Mouse (Mus musculus) cerebellum, adult (tissue): ENCODE data around the gene Cd28.

ENCODE experiments used
- ATAC-seq: cut with Nextera tagmentation; 2 replicates; pipeline ENCODE4 v1.9.2; 2017; ENCODE audit warnings: mild to moderate bottlenecking, moderate library complexity, mixed read lengths; ENCODE audit not compliant: insufficient number of reproducible peaks, low FRiP score, low TSS enrichment

Gene Cd28

DNA sequence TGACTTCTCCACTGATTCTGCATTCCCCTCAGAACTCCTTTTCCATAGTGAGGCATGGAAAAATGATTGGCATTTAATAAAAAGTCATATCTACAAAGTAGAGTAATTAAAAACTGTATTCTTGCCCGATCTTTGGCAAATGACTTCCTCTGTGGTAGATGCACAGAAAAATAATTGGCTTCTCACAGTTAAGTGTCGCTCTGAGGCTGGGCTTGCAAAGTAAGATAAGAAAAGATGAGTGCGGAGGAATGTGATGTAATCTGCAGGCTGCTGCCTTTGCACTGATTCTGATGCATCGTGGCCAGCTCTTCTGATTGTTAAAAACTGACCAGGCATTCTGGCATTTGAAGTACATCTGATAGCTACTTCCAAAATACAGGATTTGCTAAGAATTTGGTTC lies 32.3 kb downstream of the Cd28 start:
- no peak for ATAC-seq

DNA sequence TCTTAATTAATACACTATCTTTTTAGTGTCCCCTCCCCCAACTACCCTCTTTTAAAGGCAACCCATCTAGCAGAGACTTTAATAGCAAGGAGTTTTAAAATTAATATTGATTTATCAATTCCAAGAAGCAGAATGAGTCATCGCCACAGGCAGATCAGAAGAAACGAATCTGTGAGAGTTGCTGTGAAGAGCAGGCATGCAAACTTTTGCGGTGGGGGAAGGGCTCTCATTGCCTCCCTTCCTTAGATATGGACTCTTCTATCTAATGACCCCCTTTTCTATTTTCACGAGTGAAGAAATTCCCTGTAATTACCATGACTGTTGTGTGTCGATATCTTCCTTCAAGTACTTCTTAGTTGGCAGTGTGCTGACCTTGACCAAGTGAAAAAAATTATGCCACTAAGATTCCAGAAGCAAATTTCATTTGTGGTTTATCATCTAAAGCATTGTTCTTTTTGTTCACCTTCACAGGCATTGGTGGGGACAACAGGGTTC lies 32.8 kb downstream of the Cd28 start:
- no peak for ATAC-seq

GRCm38 (mm10) chr1:60750201-60750765 lies 33.7 kb downstream of the Cd28 start:
- no peak for ATAC-seq

DNA sequence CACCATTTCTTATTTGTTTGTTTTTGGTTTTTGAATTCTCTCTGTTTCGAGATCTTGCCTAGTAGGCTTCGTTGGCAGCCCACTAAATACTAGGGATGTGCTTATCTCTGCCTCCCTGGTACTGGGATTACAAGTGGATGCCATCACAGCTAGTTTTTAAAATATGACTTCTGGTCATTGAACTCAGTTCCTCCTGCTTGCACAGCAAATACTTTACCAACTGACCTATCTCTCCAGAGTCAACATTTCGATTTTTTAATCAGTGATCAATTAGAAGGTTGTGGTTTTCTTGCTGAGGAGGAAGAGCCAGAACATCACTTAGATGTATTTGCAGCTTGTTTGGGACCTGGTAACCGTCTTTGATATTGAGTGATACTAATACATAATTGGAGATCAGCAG lies 34.4 kb downstream of the Cd28 start:
- ATAC-seq: no peak

DNA sequence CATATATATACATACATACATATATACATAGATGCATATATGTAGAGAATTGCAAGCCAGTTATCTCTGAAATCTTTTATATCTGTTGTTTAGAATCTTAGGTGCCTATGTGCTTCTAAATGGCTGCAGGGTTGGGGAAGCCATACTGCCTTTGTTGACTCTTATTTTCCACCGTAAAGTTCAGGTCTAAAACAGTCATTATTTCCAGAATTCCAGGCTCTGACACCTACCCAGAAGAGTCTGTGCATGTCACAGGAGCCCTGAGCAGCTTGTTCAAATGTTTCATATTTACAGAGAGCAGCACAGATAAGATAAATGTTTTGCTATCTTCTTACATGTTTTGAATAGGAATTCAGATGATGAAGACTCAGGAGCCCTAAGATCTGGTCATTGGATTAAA lies 36.4 kb downstream of the Cd28 start:
- ATAC-seq: no peak

GRCm38 (mm10) chr1:60753981-60754380 lies 37.4 kb downstream of the Cd28 start:
- no peak for ATAC-seq

DNA sequence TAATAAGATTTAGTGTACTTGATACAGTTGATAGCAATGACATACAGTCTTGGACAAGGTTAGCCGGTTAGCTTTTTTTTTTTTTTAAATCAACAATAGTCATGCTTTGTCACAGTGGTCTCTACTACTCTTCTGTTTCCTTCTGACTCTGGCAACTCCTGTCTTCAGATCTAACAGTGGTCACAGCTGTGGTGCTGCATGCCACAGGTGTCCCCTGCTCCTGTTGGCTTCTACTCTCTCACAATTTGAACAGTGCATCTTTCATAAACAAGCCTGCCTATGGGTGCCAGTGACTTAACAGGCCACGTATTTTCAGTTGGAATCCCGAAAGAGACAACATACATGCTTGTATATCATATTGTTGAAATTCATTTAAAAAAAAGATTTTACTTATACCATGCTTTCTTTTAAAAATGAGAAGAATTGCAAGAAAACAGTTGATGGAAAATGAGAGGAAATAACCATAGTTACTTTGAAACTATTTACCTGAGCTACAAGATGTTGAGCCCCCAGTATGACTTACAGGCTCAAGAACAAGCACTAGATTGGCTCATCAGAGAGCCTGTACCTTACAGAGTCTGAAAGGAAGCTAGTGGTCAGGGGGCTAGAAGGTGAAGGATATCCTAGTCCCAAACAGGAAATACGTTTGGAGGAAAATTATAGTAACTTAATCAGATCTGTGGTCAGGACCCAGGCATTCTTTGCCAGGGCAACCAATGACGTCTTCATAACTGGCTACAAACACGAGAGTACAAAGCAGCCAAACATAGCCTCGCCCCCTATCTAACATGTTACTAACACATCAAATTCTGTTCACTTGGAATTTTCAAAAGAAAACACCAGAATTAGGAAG lies 39.0 kb downstream of the Cd28 start:
- no peak for ATAC-seq

GRCm38 (mm10) chr1:60757631-60758030 lies 41.0 kb downstream of the Cd28 start:
- no peak for ATAC-seq

- no peak for ATAC-seq
Measured at GRCm38 (mm10) chr1:60758226-60758625, 41.6 kb downstream of the Cd28 start.

DNA sequence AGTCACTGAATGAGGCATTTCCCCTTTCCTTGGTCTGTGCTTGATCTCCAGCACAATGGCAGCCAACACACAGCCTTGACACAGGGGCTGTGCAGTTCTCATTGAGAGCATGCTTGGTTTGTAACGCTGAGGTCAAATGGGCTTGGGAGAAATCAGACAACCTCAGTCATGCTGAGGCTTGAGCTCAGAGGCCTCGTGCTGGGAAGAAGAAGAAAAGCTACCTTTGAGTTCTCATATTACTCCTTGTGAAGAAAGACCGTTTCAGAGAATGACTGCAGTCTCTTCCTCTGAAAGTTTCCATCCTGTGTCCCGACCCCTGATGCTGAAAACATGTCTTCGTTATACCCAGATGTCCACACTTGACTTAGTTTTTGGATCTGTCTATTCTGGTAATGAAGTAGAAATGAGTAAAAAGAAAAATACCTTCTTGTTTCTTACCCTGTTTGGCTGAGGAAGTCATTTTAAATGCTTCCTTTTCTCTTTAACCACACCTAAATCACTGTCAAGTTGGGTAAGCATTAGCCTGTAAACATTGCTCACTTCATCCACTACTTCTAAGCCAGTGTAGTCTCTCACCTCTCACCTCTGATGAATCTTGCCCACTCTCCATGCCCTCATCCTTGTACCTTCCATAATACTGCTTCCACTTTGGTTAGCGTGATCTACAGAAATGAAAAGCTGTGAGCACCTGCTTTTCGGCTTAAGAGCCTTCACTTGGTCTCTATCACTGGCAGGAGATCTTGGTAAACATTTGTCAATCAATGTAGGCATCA lies 43.1 kb downstream of the Cd28 start:
- ATAC-seq: no peak

GRCm38 (mm10) chr1:60760475-60760874 lies 43.9 kb downstream of the Cd28 start:
- no peak for ATAC-seq

DNA sequence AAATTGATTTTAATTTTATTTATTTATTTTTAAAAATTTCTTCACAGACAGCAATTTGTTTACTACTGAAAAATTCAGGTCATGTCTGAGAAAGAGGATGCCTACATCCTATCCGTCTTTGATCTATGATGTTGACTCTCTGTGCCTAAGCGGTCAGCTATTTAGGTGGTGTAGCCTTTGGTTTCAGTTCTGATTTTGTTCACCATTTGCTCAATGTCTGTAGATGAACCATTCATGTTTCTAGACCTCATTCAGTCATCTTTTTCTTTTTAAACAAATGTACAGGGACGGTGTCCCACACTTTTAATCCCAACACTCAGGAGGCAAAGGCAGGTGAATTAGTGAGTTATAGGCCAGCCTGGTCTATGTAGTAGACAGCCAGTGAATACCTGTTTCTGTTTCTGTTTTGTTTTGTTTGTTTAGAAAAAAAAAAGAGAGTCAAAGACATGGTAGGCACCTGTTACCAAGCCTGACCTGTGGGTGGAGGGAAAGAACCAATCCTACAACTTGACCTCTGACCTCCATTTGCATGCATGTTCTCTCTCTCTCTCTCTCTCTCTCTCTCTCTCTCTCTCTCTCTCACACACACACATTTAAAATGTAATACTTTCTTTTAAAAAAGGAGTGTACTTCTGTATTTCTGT lies 45.0 kb downstream of the Cd28 start:
- ATAC-seq: no peak

DNA sequence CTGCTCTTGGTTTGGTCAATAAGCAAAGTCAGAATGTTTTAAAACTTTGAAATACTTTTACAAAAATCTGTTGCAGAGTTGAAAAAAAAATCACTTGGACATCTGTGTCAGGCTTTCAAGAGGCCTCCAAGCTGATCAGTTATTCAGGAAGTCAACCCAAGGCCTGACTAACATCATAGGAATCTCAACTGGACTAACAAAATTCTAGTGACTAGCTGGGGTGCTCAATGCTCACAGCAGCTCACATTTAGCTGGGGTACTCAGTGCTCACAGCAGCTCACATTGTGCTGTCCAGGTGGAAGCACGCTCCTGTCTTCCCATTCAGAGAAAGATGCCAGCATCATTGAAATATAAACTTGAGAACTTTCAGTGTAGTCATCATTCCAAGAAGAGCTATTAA lies 45.9 kb downstream of the Cd28 start:
- no peak for ATAC-seq

DNA sequence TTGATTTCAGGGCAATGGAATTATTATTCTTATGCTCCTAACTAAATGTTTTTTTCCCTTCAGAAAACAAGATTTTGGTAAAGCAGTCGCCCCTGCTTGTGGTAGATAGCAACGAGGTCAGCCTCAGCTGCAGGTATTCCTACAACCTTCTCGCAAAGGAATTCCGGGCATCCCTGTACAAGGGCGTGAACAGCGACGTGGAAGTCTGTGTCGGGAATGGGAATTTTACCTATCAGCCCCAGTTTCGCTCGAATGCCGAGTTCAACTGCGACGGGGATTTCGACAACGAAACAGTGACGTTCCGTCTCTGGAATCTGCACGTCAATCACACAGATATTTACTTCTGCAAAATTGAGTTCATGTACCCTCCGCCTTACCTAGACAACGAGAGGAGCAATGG lies 46.3 kb downstream of the Cd28 start:
- no peak for ATAC-seq

DNA sequence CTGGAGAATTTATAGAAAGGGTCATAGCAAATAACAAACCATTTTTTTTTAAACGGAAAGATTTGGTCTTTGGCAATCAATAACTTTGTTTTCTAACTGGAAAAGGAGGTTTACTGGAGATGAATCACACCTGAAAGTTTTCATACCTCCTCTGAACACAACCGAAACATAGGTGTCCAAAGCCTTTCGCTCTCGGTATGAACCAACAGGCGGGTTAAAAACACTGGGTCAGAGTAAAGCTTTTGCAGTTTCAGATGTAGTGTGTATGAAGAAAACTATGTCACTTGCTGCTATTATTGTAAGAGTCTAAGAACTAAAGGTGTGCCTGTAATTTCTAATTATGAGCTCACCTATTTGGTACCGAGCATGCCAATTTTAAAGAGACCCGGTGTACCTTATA lies 55.2 kb downstream of the Cd28 start:
- ATAC-seq: no peak

DNA sequence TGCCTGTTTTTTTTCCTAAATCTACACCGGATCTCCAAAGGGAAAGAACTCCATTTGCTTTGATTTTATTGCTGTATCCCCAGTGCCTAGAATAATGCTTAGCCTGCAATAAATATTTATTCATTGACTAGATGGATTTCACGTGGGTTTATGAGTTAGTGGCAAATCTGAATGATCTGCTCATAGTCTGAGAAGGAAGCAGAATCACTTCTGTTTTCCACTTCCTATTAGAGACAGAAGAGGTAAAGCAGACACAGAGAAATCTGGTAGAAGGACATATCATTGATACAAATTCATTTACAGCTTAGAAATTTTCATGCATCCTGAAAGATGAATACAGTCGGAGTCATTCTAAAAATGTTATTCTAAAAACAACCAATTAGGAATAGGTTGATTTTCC lies 56.6 kb downstream of the Cd28 start:
- ATAC-seq: no peak

DNA sequence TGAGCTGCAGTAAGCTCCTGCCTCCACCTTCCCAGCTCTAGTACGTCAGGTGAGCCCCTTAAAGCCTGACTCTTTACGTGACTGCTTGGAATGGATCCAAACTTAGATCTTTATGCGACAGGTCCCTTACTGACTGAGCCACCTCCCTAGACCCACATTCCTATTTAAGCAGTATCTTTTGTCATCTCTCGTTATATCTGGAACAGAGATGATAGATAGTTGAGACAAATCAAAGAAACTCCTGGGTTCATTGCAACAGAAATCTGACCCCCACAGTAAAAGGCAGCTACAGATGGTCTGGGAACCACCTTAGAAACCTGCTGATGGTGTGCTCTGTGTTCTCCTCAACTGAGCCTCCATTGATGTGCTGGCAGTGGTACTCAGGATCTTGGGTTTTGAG lies 59.6 kb downstream of the Cd28 start:
- ATAC-seq: no peak

DNA sequence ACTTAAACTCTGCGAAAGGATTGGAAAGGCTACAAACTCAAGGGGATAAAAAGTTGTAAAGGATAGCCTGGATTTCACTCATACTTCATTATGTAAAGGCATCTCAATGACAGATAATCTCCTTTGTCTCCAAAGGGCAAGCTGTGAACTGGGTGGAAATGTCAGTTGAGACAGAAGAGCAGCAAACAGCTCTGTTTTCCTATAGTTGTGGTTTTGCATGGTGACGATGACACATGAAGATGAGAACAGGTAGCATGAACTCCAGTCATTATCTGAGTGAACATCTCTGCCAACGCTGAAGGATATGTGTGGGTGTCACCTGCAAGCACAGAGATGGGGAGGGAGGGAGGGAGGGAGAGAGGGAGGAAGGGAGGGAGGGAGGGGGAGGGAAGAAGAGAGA lies 60.3 kb downstream of the Cd28 start:
- no peak for ATAC-seq

- no peak for ATAC-seq
Measured at GRCm38 (mm10) chr1:60778465-60779115, 62.0 kb downstream of the Cd28 start.

DNA sequence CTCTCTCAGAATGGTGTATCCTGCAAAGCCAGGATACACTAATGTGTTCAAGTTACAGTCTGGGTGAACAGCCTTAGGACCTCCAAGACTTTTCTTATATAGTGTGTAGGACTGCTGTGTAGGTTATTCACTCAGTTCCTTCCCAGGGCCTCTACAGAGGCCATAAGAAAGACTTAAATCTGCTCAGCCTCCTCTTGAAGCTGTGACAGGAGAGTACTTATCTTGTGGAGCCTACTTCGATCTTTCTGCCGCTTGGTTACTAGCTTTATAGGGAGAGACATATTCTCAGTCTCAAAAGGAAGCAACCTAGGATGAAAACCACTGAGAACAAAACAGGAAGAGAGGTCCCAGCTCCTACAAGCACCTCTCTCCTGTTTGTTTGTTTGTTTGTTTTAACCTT lies 62.6 kb downstream of the Cd28 start:
- no peak for ATAC-seq
